Mouse (Mus musculus) retina, postnatal 1 day (tissue): ENCODE results near the gene Zscan26.
"Not testable (repeated sequence)": the region's sequence is repeated elsewhere in the genome, so short reads cannot be mapped to it uniquely, and the experiment has no call there.

Experiments
- DNase-seq: peaks from one replicate; pipeline ENCODE4 v3.0.0-alpha.2; 2012

The Zscan26 gene

GRCm38 (mm10) chr13:21453449-21453848 is at the start of gene Zscan26:
Gene Zscan26, minus strand, starts transcription at chr13:21453730.
- DNase-seq = peak; percentile 92

GRCm38 (mm10) chr13:21502296-21502695 is 48.8 kb upstream of the Zscan26 start:
- no peak for DNase-seq

DNA sequence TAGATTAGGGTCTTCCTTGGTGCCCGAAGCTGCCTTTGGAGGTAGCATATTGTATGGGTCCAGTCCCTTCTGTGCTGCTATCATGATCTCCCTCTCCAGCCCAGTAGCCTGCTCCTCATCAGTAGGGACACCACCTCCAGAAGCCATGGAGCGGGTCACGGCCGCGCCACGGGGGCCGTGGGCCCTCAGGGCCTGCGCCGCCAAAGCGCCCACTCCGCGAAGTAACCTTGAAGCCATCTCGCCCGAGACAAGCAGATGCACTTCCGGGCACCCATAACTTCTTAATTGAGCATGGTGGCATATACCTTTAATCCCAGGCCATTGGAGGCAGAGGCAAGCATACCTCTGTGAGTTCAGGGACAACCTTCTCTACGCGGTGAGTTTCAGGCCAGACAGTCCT is 47.7 kb upstream of the Zscan26 start, which contains the start of gene Gm11273:
TSS of gene Gm11273 (minus strand) at position 237 of the 400 bp plus-strand sequence.
- DNase-seq = not testable (repeated sequence)

DNA sequence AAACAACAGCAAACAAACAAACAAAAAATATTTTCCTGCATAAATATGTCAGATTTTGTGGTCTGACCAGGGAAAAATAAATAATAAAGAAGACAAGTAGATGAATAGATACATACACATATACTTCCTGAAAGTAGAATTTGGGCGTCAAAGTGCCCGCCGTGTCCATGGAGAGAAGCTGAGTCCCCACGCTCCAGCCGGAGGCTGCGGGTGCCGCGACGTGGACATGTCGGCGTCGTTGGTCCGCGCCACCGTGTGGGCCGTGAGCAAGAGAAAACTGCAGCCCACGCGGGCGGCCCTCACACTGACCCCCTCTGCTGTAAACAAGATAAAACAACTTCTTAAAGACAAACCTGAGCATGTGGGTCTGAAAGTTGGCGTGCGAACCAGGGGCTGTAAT is 41.5 kb upstream of the Zscan26 start, which contains the start of gene AK157302:
TSS of gene AK157302 (plus strand) at position 144 of the 400 bp plus-strand sequence.
- DNase-seq = no peak

DNA sequence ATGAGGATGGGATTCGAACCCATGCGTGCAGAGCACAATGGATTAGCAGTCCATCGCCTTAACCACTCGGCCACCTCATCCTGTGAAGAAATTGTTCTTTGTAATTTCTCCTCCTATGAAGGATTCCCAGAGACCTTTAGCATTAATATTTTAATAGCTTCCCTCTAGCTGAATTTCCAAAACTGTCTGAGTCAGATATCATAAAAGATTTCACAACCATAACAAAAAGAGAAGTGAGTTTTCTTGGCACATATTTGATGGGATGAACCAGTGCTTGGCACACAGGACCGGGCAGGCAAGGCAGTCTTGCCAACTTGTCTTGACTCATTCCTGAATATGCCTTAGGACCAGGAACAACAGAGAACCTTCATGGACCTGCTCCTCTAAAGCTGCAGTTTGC is 39.3 kb upstream of the Zscan26 start:
- DNase-seq = no peak

GRCm38 (mm10) chr13:21486881-21487280 is 33.4 kb upstream of the Zscan26 start:
- DNase-seq = no peak

GRCm38 (mm10) chr13:21478759-21479670 is 25.5 kb upstream of the Zscan26 start, which contains the start of the genes Zkscan4 and Gm10065:
Gene Zkscan4, plus strand, starts transcription at chr13:21478907.
Gene Gm10065, minus strand, starts transcription at chr13:21479441.
- peak; percentile 91 for DNase-seq

GRCm38 (mm10) chr13:21472427-21472826 is 18.9 kb upstream of the Zscan26 start:
- DNase-seq = no peak

GRCm38 (mm10) chr13:21469097-21469496 is 15.6 kb upstream of the Zscan26 start:
- DNase-seq = peak; percentile 12

DNA sequence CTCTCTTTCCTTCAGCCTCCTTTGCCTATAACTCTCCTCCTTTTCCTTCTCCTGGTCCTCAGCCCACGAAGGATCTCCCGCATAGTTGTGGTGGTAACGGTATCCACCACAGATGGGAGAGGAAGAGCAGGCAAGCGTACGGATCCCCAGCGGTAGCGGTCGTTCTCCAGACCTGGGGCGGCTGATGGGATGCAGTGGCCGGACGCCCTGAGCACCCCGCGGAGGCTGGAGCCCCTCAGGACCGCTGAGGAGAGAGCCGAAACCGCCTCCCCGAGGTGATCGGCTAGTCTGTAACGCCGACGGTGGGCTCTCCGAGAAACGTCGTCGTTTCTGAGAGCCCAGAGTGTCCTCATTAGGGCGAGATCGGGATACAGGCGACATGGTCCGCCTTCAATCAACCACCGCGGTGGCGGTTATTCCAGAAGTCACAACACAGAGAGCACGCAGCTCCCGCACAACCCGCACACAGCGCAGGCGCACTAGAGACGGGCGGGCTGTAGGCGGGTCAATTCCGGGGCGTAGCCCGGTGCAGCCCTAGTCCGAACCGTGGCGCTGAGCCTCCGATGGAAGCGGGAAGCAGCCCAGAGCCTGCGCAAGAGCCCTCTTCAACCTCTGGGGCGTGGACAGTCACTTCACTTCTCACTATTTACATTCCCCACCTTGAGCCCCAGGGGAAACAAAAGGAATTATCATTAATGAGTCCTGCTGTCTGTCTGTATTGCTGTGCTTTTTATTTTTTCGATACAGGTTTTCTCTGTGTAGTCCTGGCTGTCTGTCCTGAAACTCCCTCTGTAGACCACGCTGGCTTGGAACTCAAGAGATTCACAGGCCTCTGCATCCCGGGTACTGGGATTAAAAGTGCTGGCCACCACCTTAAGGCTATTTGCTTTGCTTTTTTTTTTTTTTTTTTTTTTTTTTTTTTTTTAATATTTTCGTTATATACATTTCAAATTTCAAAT is 14.8 kb upstream of the Zscan26 start, which contains the start of gene Nkapl:
TSS of gene Nkapl (minus strand) at position 449 of the 959 bp plus-strand sequence.
- DNase-seq = peak; percentile 93

DNA sequence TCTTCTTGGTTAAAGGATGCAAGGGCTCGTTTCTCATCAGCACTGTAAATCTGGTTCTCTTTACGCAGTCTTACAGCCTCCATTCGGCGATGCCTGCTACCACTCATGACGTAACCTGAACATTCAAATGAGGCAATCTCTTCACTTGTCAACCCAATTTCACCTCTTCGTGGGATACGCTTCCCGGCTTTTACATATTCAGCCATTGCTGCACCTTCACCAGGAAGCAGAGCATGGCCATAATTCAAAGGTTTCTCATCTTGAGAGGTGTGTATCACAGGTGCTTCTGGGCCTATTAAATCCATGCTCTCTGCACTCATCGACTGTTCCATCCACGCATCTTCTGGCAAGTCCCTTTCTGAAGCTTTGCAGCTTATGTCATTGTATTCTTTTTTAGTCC is 13.8 kb upstream of the Zscan26 start:
- DNase-seq = no peak

GRCm38 (mm10) chr13:21462516-21462915 is 9.0 kb upstream of the Zscan26 start:
- DNase-seq = not testable (repeated sequence)

DNA sequence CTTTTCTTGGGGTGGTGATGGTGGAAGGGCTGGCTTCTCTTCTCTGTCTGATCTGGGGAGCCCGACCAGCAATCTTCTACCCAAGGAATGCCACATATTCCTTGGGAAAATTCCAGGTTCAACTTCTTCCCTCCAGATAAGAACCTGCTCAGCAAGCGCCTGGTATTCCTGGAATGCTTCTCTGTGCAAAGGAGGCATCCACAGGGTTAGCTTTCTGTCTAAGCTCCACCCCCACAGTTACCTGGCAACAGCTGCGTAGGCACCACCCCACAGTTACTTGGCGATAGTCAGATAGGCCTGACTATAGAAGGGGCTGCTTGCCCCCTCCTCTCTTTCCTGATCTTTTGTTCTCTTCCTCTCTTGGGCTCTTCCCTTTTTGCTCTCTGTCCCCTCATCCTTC is 2.8 kb upstream of the Zscan26 start:
- DNase-seq = no peak

DNA sequence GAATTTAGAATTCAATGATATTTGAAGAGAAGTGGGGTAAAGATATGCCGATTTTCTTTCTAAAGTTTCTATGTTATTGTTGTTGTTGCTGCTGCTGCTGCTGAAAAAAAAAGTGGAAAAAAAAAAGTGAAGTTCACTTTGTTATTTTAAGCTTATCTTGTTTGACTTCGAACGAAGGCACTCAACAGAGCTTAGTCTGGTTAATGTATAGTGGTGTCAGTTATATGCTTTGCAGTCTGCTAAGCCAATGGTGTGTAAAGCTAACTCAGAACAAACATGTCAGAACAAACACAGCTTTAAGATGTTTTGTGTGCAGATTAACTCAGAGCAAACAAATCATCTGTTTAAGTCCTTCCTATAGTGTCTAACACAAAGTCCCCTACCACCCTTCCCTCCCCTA is 603 bp upstream of the Zscan26 start:
- no peak for DNase-seq

DNA sequence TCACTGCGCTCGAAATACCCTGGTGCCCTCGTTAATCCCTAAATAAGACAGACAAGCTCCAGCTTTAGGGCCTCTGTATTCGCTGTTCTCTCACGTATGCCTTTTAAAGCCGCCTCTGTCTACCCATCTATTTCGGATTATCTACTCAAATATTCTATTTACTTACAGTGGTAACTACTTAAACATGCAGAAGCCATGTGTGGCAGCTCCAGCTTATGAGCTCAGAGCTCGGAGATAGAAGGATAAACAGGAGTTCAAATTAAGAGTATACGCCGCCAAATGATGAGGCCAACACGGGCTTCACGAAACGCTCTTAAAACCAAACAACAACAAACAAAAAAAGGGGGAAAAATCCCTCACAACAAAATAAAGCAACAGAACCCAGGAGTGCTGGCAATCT is 488 bp downstream of the Zscan26 start:
- no peak for DNase-seq

DNA sequence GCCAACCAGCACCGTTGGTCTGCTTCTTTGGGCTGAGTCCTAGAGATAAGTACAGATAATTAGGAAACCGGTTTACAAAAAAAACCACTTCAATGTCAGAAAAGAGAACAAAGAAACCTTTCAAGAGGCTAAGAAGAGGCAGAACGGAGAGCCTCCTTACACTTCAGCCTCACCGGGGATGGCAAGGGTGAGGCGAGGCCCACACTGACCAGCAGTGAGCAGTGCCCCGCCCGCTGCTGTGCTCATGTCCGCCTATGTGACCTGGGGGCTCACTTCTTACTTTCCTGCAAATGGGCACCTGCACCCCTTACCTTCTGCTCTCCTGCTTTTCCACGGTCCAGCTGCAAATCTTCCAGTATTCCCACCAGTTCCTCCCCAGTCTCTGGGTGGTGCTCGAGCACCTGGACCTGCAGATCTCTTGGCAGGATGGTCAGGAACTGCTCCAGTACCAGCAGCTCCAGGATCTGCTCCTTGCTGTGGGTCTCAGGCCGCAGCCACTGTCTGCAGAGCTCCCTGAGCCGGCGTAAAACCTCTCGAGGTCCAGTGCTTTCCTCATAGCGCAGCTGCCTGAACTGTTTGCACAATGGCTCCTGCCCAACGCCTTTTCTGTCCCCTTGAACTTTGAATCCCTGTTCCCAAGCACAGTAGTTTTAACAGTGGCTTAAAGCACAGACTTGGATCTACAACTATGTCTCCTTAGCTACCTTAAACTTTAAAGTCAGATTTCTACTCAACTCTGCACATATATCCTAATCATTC is 5.5 kb downstream of the Zscan26 start:
- no peak for DNase-seq

DNA sequence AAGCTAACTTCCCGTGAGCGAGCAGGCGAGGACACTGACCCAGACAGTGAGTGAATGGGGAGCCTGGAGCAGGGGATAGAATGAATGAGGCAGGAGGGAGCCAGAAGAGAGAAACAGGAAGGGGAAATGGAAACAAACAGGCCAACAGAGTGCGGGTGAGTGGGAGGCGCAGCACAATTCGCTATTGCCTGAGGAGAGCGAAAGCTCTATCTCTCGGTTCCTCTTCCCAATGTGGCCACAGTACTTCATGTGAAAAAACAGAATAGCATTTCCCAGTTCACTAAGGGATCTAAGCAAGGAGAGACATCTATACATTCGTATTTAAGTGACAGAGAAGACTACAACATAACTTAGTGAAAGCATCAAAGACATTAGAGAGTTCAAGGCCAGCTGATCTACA is 6.7 kb downstream of the Zscan26 start:
- no peak for DNase-seq

DNA sequence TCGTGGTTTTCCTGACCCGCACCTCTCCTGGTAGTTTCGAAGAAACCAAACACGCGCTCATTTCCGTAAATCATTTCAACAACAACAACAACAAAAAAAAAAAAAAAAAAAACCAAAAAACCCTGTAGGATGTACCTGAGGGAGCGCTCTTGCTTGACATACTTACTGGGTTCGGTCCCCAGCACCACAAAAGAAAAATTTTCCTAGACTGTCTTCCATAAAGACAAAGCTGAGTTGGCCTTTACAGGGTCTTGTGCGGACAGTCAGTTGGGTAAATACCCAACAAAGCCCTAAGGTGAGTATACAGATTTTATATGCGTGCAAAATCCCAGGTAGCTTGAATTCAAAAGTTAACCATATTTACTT is 12.3 kb downstream of the Zscan26 start:
- DNase-seq = no peak

DNA sequence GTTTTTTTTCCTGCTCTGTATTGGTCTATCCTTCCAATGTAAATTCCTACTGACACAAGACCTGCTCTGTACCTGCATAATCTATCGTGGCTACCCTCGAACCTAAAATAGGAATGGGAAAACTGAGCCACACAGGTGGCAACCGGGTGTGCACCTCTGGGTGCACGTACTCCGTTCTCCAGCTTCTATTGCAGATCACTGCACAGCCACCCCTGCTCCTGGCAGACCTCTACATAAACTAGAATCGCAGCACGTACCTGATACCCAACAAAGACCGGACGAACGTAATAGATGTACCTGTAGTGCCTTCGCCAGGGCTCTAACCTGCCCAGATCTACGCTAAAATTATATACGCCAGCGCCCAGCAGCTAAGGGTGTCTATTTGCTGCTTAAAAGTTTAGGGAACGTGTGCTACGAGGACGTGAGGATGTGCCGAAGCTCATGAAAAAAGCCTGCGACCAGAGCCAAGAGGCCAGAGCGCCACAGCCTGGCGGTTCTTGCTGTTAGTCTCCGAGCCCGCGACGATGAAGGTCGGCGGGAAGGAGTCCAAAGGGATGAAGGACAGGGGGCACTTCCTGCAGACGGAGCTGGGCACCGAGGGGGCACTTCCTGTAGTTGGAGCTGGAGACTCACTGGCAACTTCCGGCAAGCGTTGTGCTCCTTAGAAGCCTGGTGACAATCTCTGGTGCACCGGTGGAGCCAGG is 12.9 kb downstream of the Zscan26 start, which contains the start of gene Pgbd1:
TSS of gene Pgbd1 (minus strand) at position 556 of the 704 bp plus-strand sequence.
- DNase-seq = peak; percentile 90

DNA sequence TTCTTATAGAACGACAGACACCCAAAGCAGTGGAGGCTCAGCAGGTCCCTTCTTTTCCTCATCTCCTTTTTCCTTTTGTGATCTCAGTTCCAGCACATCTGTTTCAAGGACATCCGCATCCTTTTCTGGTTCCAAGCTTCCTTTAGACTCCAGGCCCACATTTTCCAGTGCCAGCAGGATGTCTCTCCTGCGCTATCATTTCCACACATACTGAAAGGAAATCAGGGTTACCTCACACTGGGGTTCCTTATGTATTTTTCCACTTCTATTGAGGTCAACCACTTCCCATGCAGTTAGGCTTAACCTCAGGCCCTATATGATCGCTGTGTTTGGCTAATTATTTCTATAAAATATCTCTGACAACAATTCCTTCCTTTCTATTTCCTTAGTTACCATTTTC is 18.1 kb downstream of the Zscan26 start:
- no peak for DNase-seq

DNA sequence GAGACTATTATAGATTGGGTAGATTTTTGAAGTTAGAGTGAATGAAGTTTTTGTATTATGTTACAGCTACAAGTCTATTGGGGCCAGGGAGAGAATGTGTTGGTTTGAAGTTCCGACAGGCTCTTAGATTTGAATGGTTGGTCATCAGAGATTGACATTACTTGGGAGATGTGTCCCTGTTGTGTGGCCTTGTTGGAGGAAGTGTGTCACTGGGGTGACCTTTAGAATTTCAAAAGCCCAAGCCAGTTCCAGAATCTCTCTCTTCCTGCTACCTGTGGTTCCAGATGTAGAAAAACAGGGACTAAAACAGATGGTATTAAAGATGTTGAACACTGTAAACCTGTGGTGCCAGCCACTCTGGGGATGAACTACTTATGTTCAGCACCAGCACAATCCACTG is 25.9 kb downstream of the Zscan26 start:
- no peak for DNase-seq

DNA sequence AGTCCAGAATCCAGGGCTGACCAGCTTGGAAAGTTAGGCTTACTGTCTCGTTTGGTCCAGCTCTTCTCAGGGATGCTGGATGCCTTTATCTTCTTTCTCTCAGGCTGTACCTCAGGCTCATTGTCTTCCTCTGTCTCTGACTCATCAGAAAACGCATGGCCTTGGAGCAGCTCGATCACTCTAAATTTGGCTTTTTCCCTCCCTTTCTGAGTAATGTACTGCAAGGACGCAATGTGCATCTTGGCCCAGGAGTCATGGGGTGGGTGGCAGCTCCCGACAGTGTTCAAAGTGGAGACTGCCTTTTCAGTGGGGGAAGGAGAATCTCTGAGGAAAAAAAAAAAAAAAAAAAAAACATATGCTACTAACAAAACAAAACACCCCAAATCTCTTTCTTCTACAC is 30.2 kb downstream of the Zscan26 start:
- DNase-seq = no peak
